Comparison of ENCODE assay signal across 8 mouse cellular contexts in the genomic region with DNA sequence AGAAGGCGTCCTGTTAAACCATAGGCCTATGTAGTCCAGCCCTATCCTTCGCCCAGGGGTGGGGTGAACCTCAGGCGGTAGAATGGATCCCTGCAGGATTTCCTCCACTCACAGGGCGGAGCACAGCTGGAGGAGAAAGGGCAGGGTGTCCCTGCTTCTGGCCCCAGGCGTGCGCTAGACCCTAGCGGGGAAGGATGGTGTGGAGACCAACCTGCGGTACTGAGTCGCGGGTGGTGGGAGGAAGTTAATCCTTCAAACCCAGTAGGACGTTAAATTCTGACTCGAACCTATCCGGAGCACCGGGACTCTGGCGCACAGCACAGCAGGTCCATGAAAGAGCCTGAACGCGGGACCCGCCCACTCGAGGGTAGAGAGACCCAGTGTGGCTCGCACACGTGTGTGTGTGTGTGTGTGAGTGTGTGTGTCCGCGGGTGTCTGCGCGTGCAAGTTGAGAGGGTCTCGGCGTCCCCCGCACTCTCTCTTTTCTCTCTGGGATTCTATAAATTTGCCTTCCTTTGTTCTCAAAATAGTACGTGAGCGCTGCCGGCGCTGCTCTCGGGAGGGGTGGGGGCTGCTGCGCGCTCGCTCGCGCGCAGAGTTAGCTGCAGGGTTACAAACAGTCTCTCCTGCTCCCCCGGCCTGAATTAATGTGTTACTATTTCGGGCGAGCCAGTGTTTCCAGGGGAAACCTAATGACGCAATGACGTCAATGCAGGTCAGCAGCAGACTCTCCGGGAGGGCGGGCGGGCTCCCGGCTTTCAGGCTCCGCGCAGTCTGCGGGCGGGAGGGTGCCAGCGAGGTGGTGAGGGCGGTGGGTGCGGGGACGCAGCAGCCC.
DNase-seq lines count a peak whose midpoint lies in the region; ATAC-seq and TF ChIP-seq lines count a peak whose summit lies in the region.

No protein-coding gene starts in this region.

- TF ChIP-seq CTCF in ES-Bruce4 (IDR thresholded peaks at IDR 0.05; ENCODE audit: low read depth, low read length): no peak

- under 1% methylated on average over 56 of the region's 56 CpGs for WGBS in forebrain, embryonic 11.5 days
- WGBS in intestine, embryonic 14.5 days: under 1% methylated on average over 56 of the region's 56 CpGs
- WGBS in midbrain, embryonic 15.5 days: under 1% methylated on average over 56 of the region's 56 CpGs

- H3K4me3 ChIP-seq in ES-Bruce4 (ENCODE audit: low read depth, low read length): peak overlapping the region; percentile 79
- H3K4me3 ChIP-seq in forebrain, embryonic 11.5 days (ENCODE audit: low read depth, low read length): peak overlapping the region; percentile 49
- H3K4me3 ChIP-seq in intestine, embryonic 14.5 days (ENCODE audit: low read depth, low read length): peak overlapping the region; percentile 45
- peak overlapping the region; percentile 49 for H3K4me3 ChIP-seq in midbrain, embryonic 15.5 days

- no peak for TF ChIP-seq POLR2A in ES-Bruce4 (IDR thresholded peaks at IDR 0.05; ENCODE audit: insufficient read depth, low read length)

- no peaks in the 10 kb centered on the region for H3K4me1 ChIP-seq in ES-Bruce4 (ENCODE audit: control insufficient read depth, insufficient read depth, low read length)
- peaks cover 13% of the 10 kb centered on the region for H3K4me1 ChIP-seq in forebrain, embryonic 11.5 days (replicated peaks; ENCODE audit: control insufficient read depth, insufficient read depth, low read length)
- peaks cover 7% of the 10 kb centered on the region; the same call in 1 of the 2 replicates for H3K4me1 ChIP-seq in intestine, embryonic 14.5 days (replicated peaks; ENCODE audit: control insufficient read depth, insufficient read depth, low read length)
- H3K4me1 ChIP-seq in midbrain, embryonic 15.5 days: peaks cover 14% of the 10 kb centered on the region

- ATAC-seq in forebrain, embryonic 11.5 days (replicated peaks; ENCODE audit: low FRiP score): peak; percentile 80
- peak; percentile 63 for ATAC-seq in intestine, embryonic 14.5 days (replicated peaks; ENCODE audit: low FRiP score, low TSS enrichment, low read depth)
- ATAC-seq in midbrain, embryonic 15.5 days (replicated peaks): peak; percentile 87

- H3K36me3 ChIP-seq in ES-Bruce4 (ENCODE audit: control insufficient read depth, insufficient read depth, low read length, poor library complexity, severe bottlenecking): no peaks in the 10 kb centered on the region
- no peaks in the 10 kb centered on the region for H3K36me3 ChIP-seq in forebrain, embryonic 11.5 days (ENCODE audit: control insufficient read depth, insufficient read depth, low read length)
- no peaks in the 10 kb centered on the region for H3K36me3 ChIP-seq in intestine, embryonic 14.5 days (ENCODE audit: control insufficient read depth, insufficient read depth, low read length)
- no peaks in the 10 kb centered on the region for H3K36me3 ChIP-seq in midbrain, embryonic 15.5 days (replicated peaks)

- TF ChIP-seq EP300 in ES-Bruce4 (IDR thresholded peaks at IDR 0.05; ENCODE audit: insufficient read depth, low read depth, low read length): no peak

- no peak overlapping the region for H3K27ac ChIP-seq in ES-Bruce4 (ENCODE audit: insufficient read depth, low read length)
- H3K27ac ChIP-seq in forebrain, embryonic 11.5 days (ENCODE audit: low read depth, low read length): no peak overlapping the region
- no peak overlapping the region for H3K27ac ChIP-seq in intestine, embryonic 14.5 days (ENCODE audit: low read depth)
- peak overlapping the region; percentile 74 for H3K27ac ChIP-seq in midbrain, embryonic 15.5 days

- peak overlapping the region; percentile 57 for H3K9ac ChIP-seq in ES-Bruce4 (ENCODE audit: low read depth, poor library complexity, severe bottlenecking)
- peak overlapping the region; percentile 51 for H3K9ac ChIP-seq in forebrain, embryonic 11.5 days (ENCODE audit: low read length)
- H3K9ac ChIP-seq in intestine, embryonic 14.5 days (ENCODE audit: low read length): peak overlapping the region; percentile 46
- H3K9ac ChIP-seq in midbrain, embryonic 15.5 days: peak overlapping the region; percentile 54

- no peaks in the 10 kb centered on the region for H3K27me3 ChIP-seq in ES-Bruce4 (ENCODE audit: control insufficient read depth, insufficient read depth, low read length, poor library complexity, severe bottlenecking)
- peaks cover 26% of the 10 kb centered on the region for H3K27me3 ChIP-seq in forebrain, embryonic 11.5 days (ENCODE audit: control insufficient read depth, insufficient read depth, low read length)
- peaks cover 37% of the 10 kb centered on the region for H3K27me3 ChIP-seq in intestine, embryonic 14.5 days (replicated peaks; ENCODE audit: control insufficient read depth, insufficient read depth, low read length)
- H3K27me3 ChIP-seq in midbrain, embryonic 15.5 days (replicated peaks): peaks cover 11% of the 10 kb centered on the region

- peak overlapping the region; percentile 89 for H3K4me2 ChIP-seq in forebrain, embryonic 11.5 days (ENCODE audit: low read depth, low read length, severe bottlenecking)
- peak overlapping the region; percentile 97 for H3K4me2 ChIP-seq in intestine, embryonic 14.5 days (ENCODE audit: low read length)
- H3K4me2 ChIP-seq in midbrain, embryonic 15.5 days: peak overlapping the region; percentile 80

- DNase-seq in brain, adult 2 months (ENCODE audit: low read depth, low spot score): peak; percentile 97
- DNase-seq in forebrain, embryonic 11.5 days (ENCODE audit: low spot score): peak; percentile 76
- DNase-seq in intestine, embryonic 14.5 days (ENCODE audit: low spot score): peak; percentile 73
- DNase-seq in left cerebral cortex, adult 9 months (ENCODE audit: low spot score in 2 of 2): peak; percentile 71 to 74
- no peak for DNase-seq in thymus, postnatal 10 days (ENCODE audit: low spot score in 2 of 2)
- no peak for DNase-seq in ovary, adult 18-20 months (ENCODE audit: low spot score)

- H3K9me3 ChIP-seq in ES-Bruce4 (replicated peaks; ENCODE audit: control insufficient read depth, insufficient read depth, low read length, poor library complexity, severe bottlenecking): no peaks in the 10 kb centered on the region
- H3K9me3 ChIP-seq in forebrain, embryonic 11.5 days (ENCODE audit: control insufficient read depth, low read length): no peaks in the 10 kb centered on the region
- no peaks in the 10 kb centered on the region for H3K9me3 ChIP-seq in intestine, embryonic 14.5 days (ENCODE audit: control insufficient read depth, low read length)
- H3K9me3 ChIP-seq in midbrain, embryonic 15.5 days: no peaks in the 10 kb centered on the region

Comparison
In these comparisons a context has a peak if more than half of its experiments do, and no peak if none do; other contexts are left out.
1. DNase-seq: peak in brain, adult 2 months (single experiment), forebrain, embryonic 11.5 days (single experiment), intestine, embryonic 14.5 days (single experiment) and left cerebral cortex, adult 9 months (2 of 2); none in thymus, postnatal 10 days (0 of 2) and ovary, adult 18-20 months (single experiment).
2. Peak in every context shown above with its lines, with median percentiles within 50 percentile points of each other: H3K4me3 ChIP-seq, H3K9ac ChIP-seq, ATAC-seq and H3K4me2 ChIP-seq.